Mouse (Mus musculus): ENCODE data around the gene Clasrp.

Clasrp gene

GRCm38 (mm10) chr7:19563884-19564283 is 40.4 kb downstream of the Clasrp start:
- DNase-seq (ENCODE audit: low spot score): no peak

- peak; percentile 67 for DNase-seq (ENCODE audit: low spot score)
Measured at GRCm38 (mm10) chr7:19562643-19563410, 41.5 kb downstream of the Clasrp start, which contains the start of gene Ppp1r37. Gene Ppp1r37 (minus strand): TSS chr7:19563076.

DNA sequence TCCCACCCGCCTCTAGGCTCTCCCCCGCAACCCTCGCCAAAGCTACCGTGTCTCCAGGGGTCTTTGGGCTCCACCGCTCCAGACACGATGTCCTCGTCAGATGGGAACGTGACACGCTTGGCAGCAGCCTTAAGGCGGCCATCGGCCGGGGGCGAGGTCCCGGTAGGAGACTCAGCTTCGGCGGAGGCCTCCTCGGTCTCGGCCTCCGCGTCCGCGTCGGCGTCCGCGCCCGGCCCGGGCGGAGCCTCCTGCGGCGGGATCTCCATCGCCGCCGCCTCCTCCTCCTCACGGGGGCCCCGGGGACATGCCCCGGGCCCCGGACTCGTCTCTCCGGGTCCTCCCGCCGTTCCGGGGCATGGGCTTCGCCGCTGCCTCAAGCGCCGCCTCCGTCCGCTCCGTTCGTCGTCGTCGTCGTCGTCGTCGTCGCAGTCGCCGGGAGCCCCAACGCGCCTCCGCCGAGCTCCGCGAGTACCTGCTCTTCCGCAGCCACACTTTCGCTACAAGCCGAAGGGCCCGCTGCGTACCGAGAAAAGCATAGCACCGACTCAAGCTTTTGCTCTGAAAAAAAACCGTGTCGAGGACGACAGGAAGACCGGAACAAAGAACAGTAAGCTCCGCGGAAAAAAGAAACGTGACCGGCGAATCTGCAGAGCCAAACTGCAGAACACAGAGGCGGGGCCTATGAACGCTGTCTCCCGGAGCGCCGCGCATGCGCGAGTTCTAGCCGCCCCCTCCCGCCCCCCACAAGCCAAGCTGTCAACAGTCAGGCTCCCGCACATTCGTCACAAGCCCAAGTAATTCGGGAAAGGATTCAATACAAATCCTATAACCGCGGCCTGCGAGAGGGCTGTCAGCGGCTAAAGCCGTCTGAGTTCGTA is 42.3 kb downstream of the Clasrp start:
- peak; percentile 99 for DNase-seq (ENCODE audit: low spot score)

- peak; percentile 26 for DNase-seq (ENCODE audit: low spot score)
Measured at GRCm38 (mm10) chr7:19561431-19561764, 42.9 kb downstream of the Clasrp start.

- DNase-seq (ENCODE audit: low spot score): no peak
Measured at GRCm38 (mm10) chr7:19560491-19561260, 43.6 kb downstream of the Clasrp start.

DNA sequence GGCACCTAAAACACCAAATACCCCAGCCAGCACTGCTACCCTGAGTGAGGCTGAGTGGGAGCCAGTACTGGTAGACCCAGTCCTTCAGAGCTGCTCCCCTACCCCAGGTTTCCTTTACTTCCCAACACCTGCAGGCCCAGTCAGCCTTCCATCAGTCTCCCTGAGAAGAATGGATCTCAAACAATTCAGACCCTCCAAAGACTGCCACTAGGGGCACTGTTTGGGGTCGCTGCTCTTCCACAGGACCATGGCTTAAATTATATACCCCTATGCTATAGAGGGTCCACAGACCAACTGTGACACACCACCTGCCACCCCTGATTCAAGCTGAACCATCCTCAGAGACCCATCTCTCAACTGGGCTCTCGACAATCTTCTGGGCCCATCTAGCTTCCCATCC is 45.3 kb downstream of the Clasrp start:
- DNase-seq (ENCODE audit: low spot score): peak; percentile 76

DNA sequence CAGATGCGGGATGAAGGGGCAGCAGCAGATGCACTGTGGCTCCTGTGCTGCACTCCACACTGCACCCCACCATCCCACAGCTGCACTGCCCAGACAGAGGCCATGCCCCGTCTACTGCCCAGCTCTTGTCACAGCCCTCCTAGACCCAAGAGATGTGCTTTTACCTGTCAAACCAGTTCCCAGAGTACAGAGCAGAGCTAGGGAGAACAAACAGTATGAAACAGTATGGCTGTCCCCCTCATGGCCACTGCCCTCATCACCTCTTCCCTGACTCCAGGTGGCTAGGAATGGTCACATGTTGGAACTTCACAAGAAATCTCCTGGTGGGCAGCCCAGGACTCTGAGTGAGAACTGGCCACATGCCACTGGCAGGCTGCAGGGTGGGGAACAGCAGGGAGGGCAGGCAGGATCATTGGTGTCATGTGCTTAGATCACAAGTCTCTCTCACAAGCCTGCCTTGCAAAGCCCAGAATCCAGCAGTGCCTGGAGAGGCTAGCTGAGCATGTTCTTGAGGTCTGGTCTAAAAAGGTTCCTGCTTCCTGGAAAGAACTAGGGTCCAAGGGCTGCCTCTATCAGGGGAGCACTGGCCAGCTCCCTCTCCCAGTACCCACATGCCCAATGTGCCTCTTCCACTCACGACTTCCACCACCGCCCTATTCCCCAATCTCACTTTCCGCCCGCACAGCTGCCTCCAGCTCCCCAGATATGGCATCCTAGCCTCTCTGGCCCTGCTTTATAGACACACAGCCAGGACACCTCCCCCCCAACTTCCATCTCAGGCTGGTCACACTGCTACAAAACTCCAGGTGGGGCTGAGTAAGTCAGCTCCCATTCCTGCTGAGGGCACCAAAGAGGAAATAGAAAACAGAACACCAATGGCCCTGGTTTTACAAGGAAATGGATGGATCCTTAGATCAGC is 46.0 kb downstream of the Clasrp start:
- DNase-seq (ENCODE audit: low spot score): no peak

GRCm38 (mm10) chr7:19557086-19557485 is 47.2 kb downstream of the Clasrp start:
- DNase-seq (ENCODE audit: low spot score): no peak

DNA sequence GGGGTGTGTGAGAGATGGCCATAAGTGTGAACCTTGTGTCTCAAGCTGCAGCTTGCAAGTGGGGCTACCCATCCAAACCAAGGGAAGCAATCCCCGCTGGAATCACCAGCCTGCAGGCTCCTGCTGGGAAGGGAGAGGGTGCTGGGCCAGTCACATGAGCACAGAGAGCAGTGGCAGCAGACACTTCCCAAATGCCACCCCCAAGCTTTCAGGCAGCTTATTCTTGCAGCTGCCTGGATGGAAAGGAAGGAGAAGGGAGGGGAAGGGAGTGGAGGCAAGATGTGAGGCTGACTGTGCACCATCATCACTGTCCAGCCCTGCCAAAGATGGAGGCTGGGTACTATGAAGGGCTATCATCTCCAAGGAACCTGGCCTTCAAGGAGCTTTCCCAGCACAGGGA is 50.1 kb downstream of the Clasrp start:
- DNase-seq (ENCODE audit: low spot score): no peak

GRCm38 (mm10) chr7:19552443-19552842 is 51.8 kb downstream of the Clasrp start:
- DNase-seq (ENCODE audit: low spot score): no peak

- no peak for DNase-seq (ENCODE audit: low spot score)
Measured at GRCm38 (mm10) chr7:19551634-19552033, 52.7 kb downstream of the Clasrp start.

GRCm38 (mm10) chr7:19549394-19549793 is 54.9 kb downstream of the Clasrp start:
- no peak for DNase-seq (ENCODE audit: low spot score)

DNA sequence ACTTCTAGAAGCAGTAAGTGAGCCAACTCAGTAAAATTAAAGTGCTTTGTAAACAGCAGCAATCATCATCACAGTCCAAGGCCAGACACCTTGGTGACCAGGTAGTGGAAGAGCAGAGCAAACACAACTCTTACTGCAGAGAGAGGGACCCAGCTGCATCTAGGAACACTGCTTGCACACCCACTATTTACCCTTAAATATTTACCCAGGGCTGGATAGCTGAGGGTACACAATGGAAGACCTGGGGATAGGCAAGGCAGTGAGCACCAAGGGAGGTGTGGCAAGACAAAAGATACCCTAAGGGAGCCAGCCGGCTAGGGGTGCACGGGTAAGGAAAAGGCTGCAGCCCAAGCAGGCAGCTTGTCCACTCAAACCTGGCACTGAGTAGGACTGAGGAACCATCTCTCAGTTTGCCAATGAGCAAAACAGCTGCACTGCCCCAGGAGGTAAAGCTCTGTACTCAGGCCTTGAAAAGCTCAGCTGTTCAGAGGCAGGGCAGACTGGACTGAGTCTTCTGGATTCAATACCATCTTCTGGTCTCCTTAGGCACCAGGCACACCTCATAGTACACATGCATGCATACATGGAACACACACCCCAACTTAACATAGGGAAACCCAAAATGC is 56.8 kb downstream of the Clasrp start:
- DNase-seq (ENCODE audit: low spot score): no peak

DNA sequence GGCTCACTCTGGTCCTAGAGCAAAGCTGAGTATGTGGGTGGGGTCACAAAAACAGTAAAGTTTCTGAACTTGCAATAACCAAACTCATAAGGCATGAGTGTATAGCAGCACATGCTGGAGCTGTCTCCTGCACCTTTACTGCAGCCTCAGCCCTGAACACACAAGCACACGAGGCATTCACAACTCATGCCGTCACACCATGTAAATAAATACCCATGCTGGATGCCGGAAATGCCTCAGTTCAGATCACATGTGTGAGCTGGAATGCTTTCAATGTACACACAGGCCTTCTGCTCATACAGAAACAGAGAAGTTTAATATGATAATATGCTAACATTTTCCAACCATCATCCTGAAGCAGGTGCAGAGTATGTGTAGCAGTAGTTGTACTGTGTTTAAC is 58.3 kb downstream of the Clasrp start:
- no peak for DNase-seq (ENCODE audit: low spot score)

DNA sequence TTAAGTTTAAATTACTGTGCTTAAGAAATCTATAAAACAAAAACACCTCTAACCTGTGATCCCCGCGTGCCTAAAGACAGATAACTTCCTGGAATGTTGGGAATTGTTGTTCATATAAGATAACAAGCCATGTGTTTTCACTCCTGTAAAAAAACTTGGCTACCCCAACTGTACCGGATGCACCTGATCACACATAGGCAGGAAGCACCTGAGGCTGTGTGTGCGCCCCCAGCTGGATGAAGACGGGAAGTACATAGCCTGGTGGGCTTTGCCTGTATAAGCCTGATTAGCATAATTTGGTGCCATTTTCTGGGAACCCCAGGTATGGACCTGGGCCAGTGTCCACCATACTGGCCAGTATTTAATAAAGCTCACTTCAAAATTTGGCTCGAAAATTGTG is 60.7 kb downstream of the Clasrp start:
- DNase-seq (ENCODE audit: low spot score): no peak

- no peak for DNase-seq (ENCODE audit: low spot score)
Measured at GRCm38 (mm10) chr7:19542155-19542691, 62.1 kb downstream of the Clasrp start.

DNA sequence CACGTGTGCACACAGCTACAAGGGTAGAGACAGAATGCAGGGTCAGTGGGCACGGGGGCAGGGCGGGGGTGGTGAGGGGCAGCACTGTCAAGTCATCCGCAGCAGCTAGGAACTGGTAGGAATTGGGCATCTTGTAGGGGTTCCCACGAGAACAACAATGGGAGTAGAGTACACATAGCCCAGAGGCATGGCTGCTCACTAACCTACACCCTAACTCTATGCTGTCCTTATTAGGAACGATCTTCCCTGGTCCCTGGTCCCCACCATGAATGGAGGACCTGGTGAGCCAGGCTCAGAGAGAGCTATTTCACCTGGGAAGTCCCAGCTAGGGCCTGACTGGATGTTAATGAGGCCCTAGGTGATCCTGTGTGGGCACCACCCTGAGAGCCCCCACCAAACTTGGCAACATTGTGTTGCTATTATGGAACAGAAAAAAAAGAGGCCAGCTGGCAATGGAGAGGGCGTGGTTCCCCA is 62.6 kb downstream of the Clasrp start:
- DNase-seq (ENCODE audit: low spot score): no peak

- DNase-seq (ENCODE audit: low spot score): no peak
Measured at GRCm38 (mm10) chr7:19540771-19541566, 63.3 kb downstream of the Clasrp start.

GRCm38 (mm10) chr7:19534676-19535075 is 69.6 kb downstream of the Clasrp start:
- DNase-seq (ENCODE audit: low spot score): no peak

DNA sequence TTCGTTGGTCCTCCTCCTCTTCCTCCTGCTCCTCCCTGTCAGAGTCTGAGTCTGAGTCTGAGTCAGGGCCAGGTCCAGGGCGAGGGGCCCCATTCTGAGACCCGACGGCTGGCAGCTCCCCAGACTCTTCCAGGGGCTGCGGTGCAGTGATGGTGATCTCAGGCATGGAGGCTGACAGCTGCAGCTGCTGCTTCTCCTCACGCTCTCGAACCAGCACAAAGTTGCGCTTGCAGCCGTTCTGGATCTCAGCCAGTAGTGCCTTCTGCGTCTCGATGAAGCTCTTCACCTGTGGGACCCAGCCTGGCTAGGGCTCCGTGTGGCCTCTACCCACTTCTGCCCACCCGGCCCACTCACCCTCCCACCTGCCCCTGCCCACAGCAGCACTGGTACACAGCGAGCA is 72.0 kb downstream of the Clasrp start:
- no peak for DNase-seq (ENCODE audit: low spot score)
